Mouse (Mus musculus): ENCODE data around the gene Shank3.

The Shank3 gene

DNA sequence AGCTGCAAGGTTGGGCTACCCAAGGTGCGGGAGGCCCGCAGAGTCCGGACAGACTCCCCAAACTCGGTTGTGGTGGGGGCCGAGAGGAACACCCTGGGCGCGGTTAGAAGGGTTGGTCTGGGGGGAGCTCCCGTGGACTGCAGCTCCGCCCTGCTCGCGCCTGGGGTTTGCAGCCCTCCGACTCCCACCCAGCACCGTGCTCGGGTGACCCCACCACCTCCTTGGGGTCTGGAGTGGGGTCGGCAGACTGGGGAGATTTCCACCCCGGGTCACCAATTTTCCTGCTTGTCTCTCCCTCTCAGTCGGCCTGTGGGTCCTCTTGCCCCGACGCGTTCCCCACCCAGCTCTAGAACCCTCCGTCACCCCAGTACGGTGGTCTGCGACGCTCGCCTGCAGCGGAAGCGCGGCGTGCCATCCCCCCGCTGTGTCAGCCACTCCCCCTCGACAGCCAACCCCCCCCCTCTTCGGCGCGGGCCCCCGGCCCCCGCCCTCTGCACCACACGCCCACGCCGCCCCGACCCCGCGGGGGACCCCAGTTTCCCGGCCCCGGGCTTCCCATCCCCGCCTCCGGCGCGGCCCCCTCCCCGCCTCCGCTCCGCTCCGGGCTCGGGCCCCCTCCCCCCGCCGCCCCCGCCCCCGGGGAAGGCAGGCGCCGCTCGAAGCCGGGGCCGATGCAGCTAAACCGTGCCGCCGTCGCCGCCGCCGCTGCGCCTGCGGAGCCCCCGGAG is at the start of gene Shank3:
Shank3 (plus strand) TSS at position 663 of the 728 bp plus-strand sequence.
- no peak for DNase-seq (ENCODE audit: low spot score in 2 of 2)

DNA sequence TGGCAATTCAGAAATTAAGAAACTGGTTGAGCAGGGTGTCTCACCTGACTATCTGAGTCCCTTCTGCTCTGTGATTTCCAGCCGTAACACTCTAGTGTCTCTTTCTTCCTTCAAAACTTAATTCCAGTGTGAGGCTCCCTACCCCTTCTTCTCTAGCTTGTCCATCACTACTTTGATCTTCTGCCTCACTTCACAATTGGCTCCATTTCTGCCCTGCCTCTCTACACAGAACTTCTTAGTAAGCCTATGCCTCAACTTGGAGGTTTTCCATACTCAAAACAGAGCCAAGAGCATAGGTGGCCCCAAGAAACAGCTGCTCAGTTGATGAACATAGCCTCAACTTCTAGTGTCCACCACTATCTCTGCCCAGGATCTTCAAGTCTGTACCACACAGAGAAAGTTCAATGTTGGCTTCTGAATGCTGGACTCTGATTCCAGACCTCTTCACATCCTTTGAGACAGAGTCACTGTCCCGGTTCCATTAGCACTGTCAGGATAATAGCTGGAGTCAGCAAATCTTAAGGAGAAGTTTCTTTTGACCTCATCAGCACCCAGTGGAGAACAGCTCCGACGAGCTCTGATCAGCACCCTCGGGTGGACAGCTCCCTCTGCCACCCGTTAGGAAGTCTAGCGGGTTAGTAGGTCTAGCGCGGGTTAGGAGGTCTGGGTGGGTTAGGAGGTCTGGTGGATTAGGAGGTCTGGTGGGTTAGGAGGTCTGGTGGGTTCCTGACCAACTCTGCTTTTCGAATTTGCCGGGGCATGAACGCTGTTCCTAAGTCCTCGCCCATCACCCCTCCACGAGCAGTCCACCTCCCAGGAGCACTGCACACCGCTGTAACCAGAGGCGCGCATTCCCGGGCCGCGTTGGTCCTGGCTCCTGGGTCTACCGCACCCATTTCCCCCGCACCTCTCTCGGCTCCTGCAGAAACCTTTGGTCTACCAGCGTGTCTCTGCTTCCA is 46.2 kb upstream of the Shank3 start:
- DNase-seq (ENCODE audit: low spot score in 2 of 2) = no peak

DNA sequence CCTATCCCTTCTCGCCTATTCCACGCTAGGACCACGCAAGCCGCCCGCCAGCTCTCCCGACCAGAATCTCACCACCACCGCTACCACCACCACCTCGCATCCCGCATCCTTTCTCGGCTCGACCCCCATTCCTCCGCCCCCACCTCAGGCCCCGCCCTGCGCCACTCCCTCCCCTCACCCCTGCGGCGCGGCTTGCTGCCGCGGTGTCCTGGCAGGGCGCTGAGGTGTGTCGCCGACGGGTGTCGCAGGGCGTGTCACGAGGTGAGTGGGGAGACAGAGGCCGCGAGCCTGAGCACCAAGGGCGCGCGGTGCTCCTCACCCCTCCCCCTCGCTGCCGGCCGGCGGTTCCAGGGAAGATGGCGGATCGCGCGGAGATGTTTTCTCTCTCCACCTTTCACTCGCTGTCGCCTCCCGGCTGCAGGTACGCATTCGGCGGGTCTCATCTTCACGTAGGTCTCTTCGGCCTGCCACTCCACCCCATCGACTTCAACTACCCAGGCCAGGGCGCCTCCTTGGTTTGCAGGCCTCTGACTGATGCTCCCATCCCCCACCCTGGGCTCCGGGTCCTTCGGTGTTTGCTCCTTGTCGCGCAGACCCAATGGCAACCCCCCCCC is 45.5 kb upstream of the Shank3 start, which contains the start of gene Mapk8ip2:
Mapk8ip2 (plus strand) TSS at position 49 of the 614 bp plus-strand sequence.
- peak; percentile 45 to 50 for DNase-seq (ENCODE audit: low spot score in 2 of 2)

- no peak for DNase-seq (ENCODE audit: low spot score in 2 of 2)
These were observed 44.6 kb upstream of the Shank3 start for GRCm38 (mm10) chr15:89454857-89455256.

GRCm38 (mm10) chr15:89455642-89456041 is 43.8 kb upstream of the Shank3 start:
- no peak for DNase-seq (ENCODE audit: low spot score in 2 of 2)

DNA sequence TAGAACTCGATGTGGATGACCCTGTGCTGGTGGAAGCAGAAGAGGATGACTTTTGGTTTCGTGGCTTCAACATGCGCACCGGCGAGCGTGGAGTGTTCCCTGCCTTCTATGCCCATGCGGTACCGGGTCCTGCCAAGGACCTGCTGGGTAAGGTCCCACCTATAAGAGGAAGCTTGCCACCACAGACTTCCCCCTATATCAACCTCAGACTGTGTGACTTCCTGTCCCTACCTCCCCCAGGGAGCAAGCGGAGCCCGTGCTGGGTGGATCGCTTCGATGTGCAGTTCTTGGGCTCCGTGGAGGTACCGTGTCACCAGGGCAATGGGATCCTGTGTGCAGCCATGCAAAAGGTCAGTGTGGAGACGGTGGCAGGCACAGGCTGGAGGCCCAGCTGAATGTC is 40.5 kb upstream of the Shank3 start:
- DNase-seq (ENCODE audit: low spot score in 2 of 2) = no peak

DNA sequence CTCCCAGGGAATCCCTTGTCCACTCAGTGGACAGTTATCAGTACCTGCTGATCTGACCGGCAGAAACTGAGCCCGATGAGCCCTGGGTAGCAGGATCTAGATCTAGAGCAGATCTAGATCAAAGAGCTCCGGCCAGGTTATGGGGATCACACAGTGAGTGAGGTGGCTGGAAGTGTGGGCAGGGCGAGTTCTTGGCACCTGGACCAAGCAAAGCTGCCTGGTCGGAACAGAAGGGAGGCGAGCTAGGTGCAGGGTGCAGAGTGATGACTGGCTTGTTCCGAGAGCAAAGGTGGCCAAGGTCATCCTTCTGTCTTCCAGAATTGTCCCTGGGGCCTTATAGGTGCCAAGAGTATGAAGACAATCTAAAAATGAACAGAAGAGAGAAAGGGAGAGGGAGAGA is 39.6 kb upstream of the Shank3 start:
- DNase-seq (ENCODE audit: low spot score in 2 of 2) = no peak

DNA sequence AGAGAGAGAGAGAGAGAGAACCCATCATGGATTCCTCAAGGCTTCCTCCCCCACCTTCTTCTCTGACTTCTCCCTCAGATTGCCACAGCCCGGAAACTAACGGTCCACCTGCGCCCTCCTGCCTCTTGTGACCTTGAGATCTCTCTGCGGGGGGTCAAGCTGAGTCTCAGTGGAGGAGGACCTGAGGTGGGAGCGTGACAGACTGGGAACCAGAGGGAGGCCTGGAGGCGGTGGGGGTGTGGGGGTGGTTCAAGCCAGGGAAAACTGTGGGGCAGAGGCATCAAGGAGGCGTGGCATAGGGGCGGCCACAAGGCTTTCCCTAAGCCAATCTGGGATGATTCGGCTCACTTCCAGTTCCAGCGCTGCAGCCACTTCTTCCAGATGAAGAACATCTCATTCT is 39.1 kb upstream of the Shank3 start:
- no peak for DNase-seq (ENCODE audit: low spot score in 2 of 2)

- no peak for DNase-seq (ENCODE audit: low spot score in 2 of 2)
These were observed 38.1 kb upstream of the Shank3 start for GRCm38 (mm10) chr15:89461321-89461720.

GRCm38 (mm10) chr15:89462176-89462575 is 37.2 kb upstream of the Shank3 start:
- no peak for DNase-seq (ENCODE audit: low spot score in 2 of 2)

- DNase-seq (ENCODE audit: low spot score in 2 of 2) = no peak
These were observed 35.8 kb upstream of the Shank3 start for GRCm38 (mm10) chr15:89463334-89464235.

DNA sequence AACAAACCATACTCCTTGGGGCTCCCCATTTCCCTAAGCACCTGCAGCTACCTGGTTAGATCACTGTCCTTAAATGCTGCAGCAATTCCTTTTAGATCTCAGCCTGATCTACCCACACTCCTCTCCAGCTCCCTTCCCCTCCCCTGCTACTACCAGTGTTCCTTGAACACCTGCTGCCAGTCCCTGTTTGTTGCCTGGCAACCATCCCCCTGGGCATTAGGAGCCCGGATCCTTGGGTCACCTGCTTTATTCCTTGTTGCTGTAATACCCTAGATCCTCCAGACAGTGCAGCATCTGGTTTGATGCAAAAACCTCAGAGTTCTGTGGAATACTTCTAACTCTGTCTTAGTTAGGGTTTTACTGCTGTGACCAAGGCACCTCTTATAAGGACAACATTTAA is 34.4 kb upstream of the Shank3 start:
- DNase-seq (ENCODE audit: low spot score in 2 of 2) = no peak

- DNase-seq (ENCODE audit: low spot score in 2 of 2) = no peak
These were observed 30.8 kb upstream of the Shank3 start for GRCm38 (mm10) chr15:89468577-89468976.

GRCm38 (mm10) chr15:89471476-89471875 is 27.9 kb upstream of the Shank3 start:
- no peak for DNase-seq (ENCODE audit: low spot score in 2 of 2)

DNA sequence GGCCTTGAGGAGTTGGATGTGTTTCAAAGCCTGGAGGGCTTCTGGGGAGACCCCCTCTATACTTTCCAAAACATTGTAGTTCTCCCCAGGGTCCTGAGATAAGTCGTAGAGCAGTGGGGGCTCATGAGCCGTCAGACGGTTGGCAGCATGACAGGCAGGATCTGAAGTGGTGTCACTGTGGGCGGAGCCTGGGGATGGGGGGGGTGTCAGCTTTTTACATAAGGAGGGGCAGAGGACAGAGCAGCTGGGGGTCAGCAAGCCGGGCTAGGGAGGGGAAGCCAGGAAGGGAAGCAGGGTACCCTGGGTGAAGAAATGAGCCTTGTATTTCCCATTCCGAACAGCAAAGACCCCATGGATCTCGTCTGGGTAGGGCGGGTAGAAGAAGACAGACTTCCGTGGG is 26.1 kb upstream of the Shank3 start:
- no peak for DNase-seq (ENCODE audit: low spot score in 2 of 2)

DNA sequence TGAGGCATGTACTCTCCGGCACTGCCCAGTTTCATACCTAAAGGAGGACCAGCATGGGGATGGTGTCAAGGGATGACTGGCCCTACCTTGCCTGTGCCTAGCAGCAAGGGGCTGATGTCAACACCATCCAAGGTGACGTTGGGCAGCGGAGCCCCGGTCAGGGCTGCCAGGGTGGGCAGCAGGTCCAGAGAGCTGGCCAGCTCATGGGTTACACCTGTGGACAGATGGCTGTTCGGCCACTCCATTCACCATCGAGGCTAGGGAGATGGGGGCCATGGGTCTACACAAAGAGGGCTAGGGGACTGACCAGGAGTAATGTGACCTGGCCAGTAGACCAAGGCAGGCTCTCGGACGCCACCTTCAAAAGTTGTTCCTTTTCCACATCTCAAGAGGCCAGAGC is 25.5 kb upstream of the Shank3 start:
- DNase-seq (ENCODE audit: low spot score in 2 of 2) = no peak

DNA sequence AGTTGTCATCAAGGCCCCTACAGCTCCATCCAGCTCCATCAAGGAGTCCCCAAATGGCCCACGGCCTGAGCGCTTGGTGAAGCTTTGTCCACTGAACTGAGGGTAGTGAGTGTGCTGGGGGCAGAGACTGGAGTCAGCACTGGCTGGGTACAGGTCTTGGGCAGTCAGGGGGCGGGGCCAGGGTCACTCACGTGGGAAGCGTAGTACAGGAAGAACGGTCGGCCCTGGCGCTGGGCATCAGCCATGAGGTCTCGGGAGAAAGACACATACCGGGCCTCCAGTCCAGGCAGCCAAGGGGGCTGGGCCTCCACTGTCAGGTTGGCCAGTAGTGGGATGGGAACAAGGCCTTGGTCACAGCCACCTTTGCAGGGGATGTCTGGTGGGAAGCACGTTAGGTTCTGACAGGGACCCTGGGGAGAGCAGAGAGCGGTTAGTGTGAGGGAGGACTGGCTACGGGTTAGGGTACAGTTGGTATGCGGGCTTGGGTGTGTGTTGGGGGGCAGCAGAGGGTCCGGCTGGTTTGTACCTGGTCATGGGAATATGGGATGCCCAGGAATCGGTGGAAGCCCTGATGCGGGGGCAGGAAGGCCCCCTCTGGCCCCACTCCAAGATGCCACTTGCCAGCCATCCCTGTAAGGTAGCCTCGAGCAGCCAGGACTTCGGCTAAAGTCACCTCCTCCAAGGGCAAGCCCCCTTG is 24.7 kb upstream of the Shank3 start:
- DNase-seq (ENCODE audit: low spot score in 2 of 2) = no peak

GRCm38 (mm10) chr15:89475293-89475600 is 24.2 kb upstream of the Shank3 start:
- DNase-seq (ENCODE audit: low spot score in 2 of 2) = no peak

- peak; percentile 90 to 93 for DNase-seq (ENCODE audit: low spot score in 2 of 2)
These were observed 23.6 kb upstream of the Shank3 start for GRCm38 (mm10) chr15:89475611-89476474.

DNA sequence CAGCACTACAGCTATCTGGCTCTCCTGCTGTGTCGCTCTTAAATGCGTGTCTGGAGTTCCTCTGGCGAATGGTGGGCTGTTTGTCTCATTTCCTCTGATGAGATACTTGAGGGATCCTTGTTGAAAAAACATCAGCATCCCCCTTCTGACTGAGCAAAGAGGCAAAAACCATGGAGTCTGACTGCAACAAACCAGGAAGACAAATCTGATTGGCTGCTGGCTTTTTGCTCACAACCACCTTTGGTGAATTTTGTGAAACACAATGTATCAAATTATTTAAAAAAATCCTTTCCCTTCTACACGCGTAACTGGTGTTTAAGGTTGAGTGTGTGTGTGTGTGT is 23.0 kb upstream of the Shank3 start:
- no peak for DNase-seq (ENCODE audit: low spot score in 2 of 2)

Measured in right cerebral cortex, postnatal 36 days (tissue).